19 mouse cellular contexts compared by ENCODE assay signal in genomic region chr11:50892441-50892840, GRCm38 (mm10). TPM values are rescaled to one million over a fixed set of nuclear protein-coding genes. Genes with fewer than 3 reads are reported as not detected.
DNase-seq lines count a peak whose midpoint lies in the region; ATAC-seq lines count a peak whose summit lies in the region.
"Had no signal": no experiment of that assay in that cellular context is flagged by ENCODE, and none has a peak within 500 bp of the region (broad histone marks: within the 10 kb centered on the region; RNA-seq: fewer than 3 reads in every experiment).

No protein-coding gene starts in this region.

- no peak overlapping the region for H3K4me3 ChIP-seq in embryonic facial prominence, embryonic 11.5 days (ENCODE audit: low read depth, low read length)
- H3K4me3 ChIP-seq in embryonic facial prominence, embryonic 10.5 days = no peak overlapping the region
- H3K4me3 ChIP-seq: erythroblast, embryonic 14.5 days; liver, embryonic 15.5 days; stomach, embryonic 15.5 days had no signal

- H3K4me2 ChIP-seq in embryonic facial prominence, embryonic 11.5 days (ENCODE audit: low read depth, low read length) = no peak overlapping the region
- H3K4me2 ChIP-seq: liver, embryonic 15.5 days; stomach, embryonic 15.5 days had no signal

- 50% methylated on average over 2 of the region's 2 CpGs for WGBS in embryonic facial prominence, embryonic 11.5 days
- whole genome bisulfite sequencing in embryonic facial prominence, embryonic 10.5 days = 56% methylated on average over 2 of the region's 2 CpGs

- no peaks in the 10 kb centered on the region for H3K4me1 ChIP-seq in embryonic facial prominence, embryonic 11.5 days (ENCODE audit: control insufficient read depth, insufficient read depth, low read length)
- H3K4me1 ChIP-seq in embryonic facial prominence, embryonic 10.5 days = peaks cover 3% of the 10 kb centered on the region; the same call in 1 of the 2 replicates
- H3K4me1 ChIP-seq: liver, embryonic 15.5 days; stomach, embryonic 15.5 days had no signal

- H3K36me3 ChIP-seq in embryonic facial prominence, embryonic 11.5 days (replicated peaks; ENCODE audit: control insufficient read depth, insufficient read depth, low read depth, low read length) = no peaks in the 10 kb centered on the region
- no peaks in the 10 kb centered on the region for H3K36me3 ChIP-seq in embryonic facial prominence, embryonic 10.5 days (replicated peaks)
- H3K36me3 ChIP-seq in splenic B cell, adult 2 months (ENCODE audit: control insufficient read depth, insufficient read depth, low read length, poor library complexity, severe bottlenecking) = no peaks in the 10 kb centered on the region
- H3K36me3 ChIP-seq: liver, embryonic 15.5 days; stomach, embryonic 15.5 days had no signal

- intact Hi-C loops in gastrocnemius, postnatal 36 days (cut with DNase I) = no loop called here

- no peak overlapping the region for H3K27ac ChIP-seq in embryonic facial prominence, embryonic 11.5 days (replicated peaks; ENCODE audit: low read depth, low read length)
- H3K27ac ChIP-seq in embryonic facial prominence, embryonic 10.5 days (replicated peaks) = no peak overlapping the region
- H3K27ac ChIP-seq: kidney, postnatal 0 days; liver, embryonic 15.5 days; stomach, embryonic 15.5 days had no signal

- H3K27me3 ChIP-seq in embryonic facial prominence, embryonic 11.5 days (ENCODE audit: control insufficient read depth, insufficient read depth, low read length) = no peaks in the 10 kb centered on the region
- H3K27me3 ChIP-seq in embryonic facial prominence, embryonic 10.5 days (replicated peaks; ENCODE audit: low read depth, poor library complexity, severe bottlenecking) = no peaks in the 10 kb centered on the region
- H3K27me3 ChIP-seq in splenic B cell, adult 2 months (ENCODE audit: control insufficient read depth, insufficient read depth, low read length, poor library complexity, severe bottlenecking) = no peaks in the 10 kb centered on the region; the same call in 1 of the 2 replicates
- H3K27me3 ChIP-seq: liver, embryonic 15.5 days; stomach, embryonic 15.5 days had no signal

- no peak overlapping the region for H3K9ac ChIP-seq in embryonic facial prominence, embryonic 11.5 days (replicated peaks; ENCODE audit: low read length)
- H3K9ac ChIP-seq: liver, embryonic 15.5 days; stomach, embryonic 15.5 days had no signal

- DNase-seq in embryonic facial prominence, embryonic 11.5 days (ENCODE audit: low spot score) = peak; percentile 16
- no peak for DNase-seq in embryonic facial prominence, embryonic 10.5 days (ENCODE audit: low spot score)
- peak; percentile 18 for DNase-seq in A20 (ENCODE audit: low read depth, low spot score)
- DNase-seq in ZHBTc4 (ENCODE audit: low read depth, low spot score) = peak; percentile 59
- peak; percentile 20 for DNase-seq in splenic B cell, adult 2 months (ENCODE audit: low read depth, low spot score)
- DNase-seq in urinary bladder, postnatal 25 days (ENCODE audit: low spot score) = no peak
- DNase-seq in gastrocnemius, postnatal 36 days = no peak
- DNase-seq in cerebellum, adult 11-12 months = no peak
- DNase-seq: cerebellum, postnatal 36 days; heart, adult 18-20 months; layer of hippocampus, adult 9-11 months; right cerebral cortex, postnatal 25 days had no signal

- no peak for ATAC-seq in embryonic facial prominence, embryonic 11.5 days (replicated peaks; ENCODE audit: insufficient number of reproducible peaks, low FRiP score, low TSS enrichment, low read depth)

- H3K9me3 ChIP-seq in embryonic facial prominence, embryonic 11.5 days (replicated peaks; ENCODE audit: control insufficient read depth, low read length) = no peaks in the 10 kb centered on the region
- H3K9me3 ChIP-seq in embryonic facial prominence, embryonic 10.5 days = peaks cover 36% of the 10 kb centered on the region
- H3K9me3 ChIP-seq: liver, embryonic 15.5 days; stomach, embryonic 15.5 days had no signal

RNA-seq across cellular contexts. Expression of gene Zfp454, which starts 5.0 kb away (rescaled TPM):
- 17.6 and 21.6 TPM in 2 replicates for polyA plus RNA-seq in embryonic facial prominence, embryonic 11.5 days (2014; fragmentation: Nextera tagmentation; extraction: Ambion mirVana)
- polyA plus RNA-seq in embryonic facial prominence, embryonic 10.5 days (2016; fragmentation: Nextera tagmentation; extraction: Ambion mirVana) = 13.9 and 16.2 TPM in 2 replicates
- total RNA-seq in gastrocnemius, postnatal 36 days (2021) = 1 to 10 TPM in 1 of 2 experiments, under 1 TPM in 1; 0.97 to 1.6 TPM
- polyA plus RNA-seq: erythroblast, embryonic 14.5 days had no signal

RNA-seq across cellular contexts. Expression of gene Zfp2, which starts 23.5 kb away (rescaled TPM):
- polyA plus RNA-seq in embryonic facial prominence, embryonic 11.5 days (2014; fragmentation: Nextera tagmentation; extraction: Ambion mirVana) = 24.5 and 27.1 TPM in 2 replicates
- polyA plus RNA-seq in embryonic facial prominence, embryonic 10.5 days (2016; fragmentation: Nextera tagmentation; extraction: Ambion mirVana) = 21.3 and 21.6 TPM in 2 replicates
- total RNA-seq in gastrocnemius, postnatal 36 days (2021) = 1 to 10 TPM; 2.8 to 3.3 TPM
- polyA plus RNA-seq: erythroblast, embryonic 14.5 days had no signal

RNA-seq across cellular contexts. Expression of gene Zfp354b, which starts 39.0 kb away (rescaled TPM):
- 1.7 and 2.1 TPM in 2 replicates for polyA plus RNA-seq in embryonic facial prominence, embryonic 11.5 days (2014; fragmentation: Nextera tagmentation; extraction: Ambion mirVana)
- polyA plus RNA-seq in embryonic facial prominence, embryonic 10.5 days (2016; fragmentation: Nextera tagmentation; extraction: Ambion mirVana) = 0.75 and 0.79 TPM in 2 replicates
- total RNA-seq in gastrocnemius, postnatal 36 days (2021) = 1 to 10 TPM; 1.9 to 2.1 TPM
- polyA plus RNA-seq: erythroblast, embryonic 14.5 days had no signal

RNA-seq across cellular contexts. Expression of gene Grm6, which starts 42.0 kb away (rescaled TPM):
- polyA plus RNA-seq in embryonic facial prominence, embryonic 11.5 days (2014; fragmentation: Nextera tagmentation; extraction: Ambion mirVana) = not detected in 2 replicates
- 0.06 TPM in 1 of 2 replicates, not detected in the other for polyA plus RNA-seq in embryonic facial prominence, embryonic 10.5 days (2016; fragmentation: Nextera tagmentation; extraction: Ambion mirVana)
- not detected for total RNA-seq in gastrocnemius, postnatal 36 days (2021)
- total RNA-seq: heart, postnatal 14 days; left cerebral cortex, postnatal 25 days had no signal
- polyA plus RNA-seq: erythroblast, embryonic 14.5 days; frontal cortex, adult 2 months; kidney, postnatal 0 days had no signal

RNA-seq across cellular contexts. Expression of gene Zfp879, which starts 51.1 kb away (rescaled TPM):
- polyA plus RNA-seq in embryonic facial prominence, embryonic 11.5 days (2014; fragmentation: Nextera tagmentation; extraction: Ambion mirVana) = 0.78 and 1.00 TPM in 2 replicates
- 0.70 and 0.96 TPM in 2 replicates for polyA plus RNA-seq in embryonic facial prominence, embryonic 10.5 days (2016; fragmentation: Nextera tagmentation; extraction: Ambion mirVana)
- 1 to 10 TPM; 1.4 TPM for total RNA-seq in gastrocnemius, postnatal 36 days (2021)
- polyA plus RNA-seq: erythroblast, embryonic 14.5 days had no signal

Comparison
In these comparisons a context has a peak if more than half of its experiments do, and no peak if none do; other contexts are left out.
1. DNase-seq: peak in embryonic facial prominence, embryonic 11.5 days (single experiment), A20 (single experiment), ZHBTc4 (single experiment) and splenic B cell, adult 2 months (single experiment); none in embryonic facial prominence, embryonic 10.5 days (single experiment), urinary bladder, postnatal 25 days (single experiment), gastrocnemius, postnatal 36 days (0 of 2) and cerebellum, adult 11-12 months (single experiment).